Mouse (Mus musculus): ENCODE data around the gene Klrb1b. TPM values are rescaled to one million over a fixed set of nuclear protein-coding genes. Genes with fewer than 3 reads are reported as not detected.
"Not testable (repeated sequence)": the region's sequence is repeated elsewhere in the genome, so short reads cannot be mapped to it uniquely, and the experiment has no call there.

The Klrb1b gene
- polyA plus RNA-seq, 1 experiment from 2014 or later, result not detected

DNA sequence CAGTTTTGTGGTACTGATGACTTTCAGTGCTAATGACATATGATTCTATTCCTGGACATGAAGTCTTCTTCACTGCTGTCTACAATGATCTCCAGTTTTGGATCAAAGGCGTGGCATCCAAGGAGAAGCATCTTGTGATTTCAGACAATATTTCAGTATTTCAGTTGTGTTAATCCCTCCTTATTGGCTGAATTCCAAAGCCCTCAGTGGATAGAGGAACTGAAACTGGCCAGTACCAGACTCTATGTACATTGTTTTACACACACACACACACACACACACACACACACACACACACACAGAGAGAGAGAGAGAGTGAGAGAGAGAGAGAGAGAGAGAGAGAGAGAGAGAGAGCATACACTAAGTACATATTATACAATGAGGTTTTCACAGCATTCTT lies 39.7 kb downstream of the Klrb1b start:
- H3K27ac ChIP-seq (ENCODE audit: low read depth, low read length); H3K36me3 ChIP-seq (ENCODE audit: control insufficient read depth, insufficient read depth, low read length); H3K4me3 ChIP-seq (ENCODE audit: low read length); ATAC-seq (ENCODE audit: low FRiP score, low TSS enrichment); H3K9ac ChIP-seq (ENCODE audit: low read depth, low read length); H3K27me3 ChIP-seq (ENCODE audit: control insufficient read depth, insufficient read depth, low read length); H3K4me1 ChIP-seq (ENCODE audit: control insufficient read depth, insufficient read depth, low read length); H3K9me3 ChIP-seq (ENCODE audit: control insufficient read depth, low read length); H3K4me2 ChIP-seq (replicated peaks; ENCODE audit: low read depth, low read length): not testable (repeated sequence)
- WGBS, result 90% methylated on average over 1 of the region's 1 CpGs

DNA sequence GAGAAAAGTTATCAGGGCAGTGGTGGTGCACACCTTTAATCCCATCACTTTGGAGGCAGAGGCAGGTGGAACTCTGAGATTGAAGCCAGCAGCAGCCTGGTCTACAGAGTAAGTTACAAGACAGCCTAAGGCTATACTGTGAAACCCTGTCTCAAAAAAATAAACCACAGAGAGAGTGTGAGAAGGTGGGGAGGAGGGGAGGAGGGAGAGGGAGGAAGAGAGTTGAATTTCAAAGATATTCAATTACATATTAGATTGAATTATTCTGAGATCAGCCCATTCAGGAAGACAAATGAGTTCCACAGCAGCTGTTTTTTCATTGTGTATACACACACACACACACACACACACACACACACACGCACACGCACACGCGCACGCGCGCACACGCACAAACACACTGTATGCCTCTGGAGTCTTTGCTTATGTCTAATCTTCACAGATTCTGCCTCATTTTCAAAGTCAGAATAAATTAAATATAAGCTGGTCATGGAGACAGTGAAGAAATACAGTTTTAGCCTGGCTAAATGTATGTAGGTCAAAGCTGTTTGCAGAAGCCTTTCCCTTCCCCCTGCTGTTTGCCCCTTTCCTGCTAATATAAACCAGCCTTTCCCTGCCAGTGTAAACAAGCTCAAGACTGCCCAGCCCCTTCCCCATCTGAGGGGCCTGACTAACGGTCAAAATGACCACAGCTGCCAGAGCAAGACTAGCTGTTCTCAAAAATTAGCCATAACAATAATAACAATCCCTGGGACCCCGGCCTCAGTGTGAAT lies 56.5 kb downstream of the Klrb1b start:
- H3K27me3 ChIP-seq (ENCODE audit: control insufficient read depth, insufficient read depth, low read length), result no peaks in the 10 kb centered on the region
- no peak overlapping the region for H3K9ac ChIP-seq (ENCODE audit: low read depth, low read length)
- WGBS, result 74% methylated on average over 10 of the region's 10 CpGs

DNA sequence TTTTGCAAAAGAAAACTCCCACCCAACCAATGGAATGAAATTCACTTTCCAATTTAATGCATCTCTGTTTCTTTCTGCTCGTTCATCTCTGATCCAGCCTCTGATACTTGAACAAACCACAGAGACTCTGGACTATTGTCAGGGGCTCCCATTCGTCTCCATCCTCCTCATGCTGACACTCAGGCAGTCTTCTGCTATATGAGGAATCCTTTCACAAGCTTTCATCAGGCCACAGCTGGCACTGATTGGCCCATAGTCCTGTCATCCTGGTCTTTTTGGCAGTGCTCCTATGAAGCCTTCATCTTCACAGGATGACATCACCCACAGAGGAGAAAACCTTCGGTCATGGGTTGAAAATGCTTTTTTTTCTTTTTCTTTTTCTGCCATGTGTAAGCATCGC lies 58.1 kb downstream of the Klrb1b start:
- Histone ChIP-seq H3K27me3 (ENCODE audit: control insufficient read depth, insufficient read depth, low read length) (no peaks in the 10 kb centered on the region), H3K4me3 (ENCODE audit: low read length) (no peak overlapping the region), H3K4me1 (ENCODE audit: control insufficient read depth, insufficient read depth, low read length) (no peaks in the 10 kb centered on the region), H3K9ac (ENCODE audit: low read depth, low read length) (no peak overlapping the region), H3K36me3 (ENCODE audit: control insufficient read depth, insufficient read depth, low read length) (no peaks in the 10 kb centered on the region), H3K4me2 (replicated peaks; ENCODE audit: low read depth, low read length) (no peak overlapping the region), H3K9me3 (ENCODE audit: control insufficient read depth, low read length) (no peaks in the 10 kb centered on the region), H3K27ac (ENCODE audit: low read depth, low read length) (no peak overlapping the region)
- WGBS, result 86% methylated on average over 4 of the region's 4 CpGs
- ATAC-seq (ENCODE audit: low FRiP score, low TSS enrichment), result no peak

More for the DNA sequence above, 56.5 kb downstream of the Klrb1b start:
- no peak overlapping the region for H3K4me2 ChIP-seq (replicated peaks; ENCODE audit: low read depth, low read length)
- no peaks in the 10 kb centered on the region for H3K4me1 ChIP-seq (ENCODE audit: control insufficient read depth, insufficient read depth, low read length)
- H3K27ac ChIP-seq (ENCODE audit: low read depth, low read length), result no peak overlapping the region
- no peaks in the 10 kb centered on the region for H3K36me3 ChIP-seq (ENCODE audit: control insufficient read depth, insufficient read depth, low read length)
- H3K9me3 ChIP-seq (ENCODE audit: control insufficient read depth, low read length), result no peaks in the 10 kb centered on the region
- no peak overlapping the region for H3K4me3 ChIP-seq (ENCODE audit: low read length)
- peak; percentile 32; the same call in 1 of the 2 replicates for ATAC-seq (ENCODE audit: low FRiP score, low TSS enrichment)

DNA sequence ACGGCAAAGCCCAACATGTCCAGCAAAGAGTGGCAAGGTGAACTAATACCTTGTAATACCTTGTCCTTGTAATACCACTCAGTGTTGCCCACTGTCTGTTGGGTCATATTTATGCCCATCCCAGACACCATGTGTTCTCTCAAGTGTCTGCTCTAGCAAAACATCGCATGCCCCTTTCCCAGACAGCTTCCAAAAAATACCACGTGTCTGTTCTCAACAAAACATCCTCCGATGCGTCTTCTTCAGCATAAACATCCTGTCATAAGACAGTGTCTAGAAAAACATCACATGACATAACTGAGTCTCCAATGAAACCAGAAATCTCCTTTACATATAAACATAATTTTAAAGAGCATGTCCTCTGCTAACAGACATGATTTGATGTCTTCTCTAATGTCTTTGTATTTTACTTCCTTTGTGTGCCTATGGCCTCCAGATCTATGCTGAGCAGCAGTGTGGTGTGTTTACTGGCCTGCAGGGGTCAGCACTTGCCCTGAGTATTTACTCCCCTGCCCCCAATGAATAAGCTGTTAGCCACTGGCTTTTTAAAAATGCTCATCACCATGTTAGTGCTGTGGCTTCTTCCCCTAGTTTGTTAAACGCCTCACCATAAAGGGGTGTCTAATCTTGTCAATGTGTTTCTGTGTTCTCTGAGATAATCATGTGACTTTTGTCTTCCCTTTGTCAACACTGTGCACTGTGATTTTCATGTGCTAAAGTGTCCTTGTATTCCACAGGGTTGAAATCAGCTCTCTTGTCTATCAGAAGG lies 59.5 kb downstream of the Klrb1b start:
- not testable (repeated sequence) for H3K9ac ChIP-seq (ENCODE audit: low read depth, low read length); H3K4me2 ChIP-seq (replicated peaks; ENCODE audit: low read depth, low read length); H3K27ac ChIP-seq (ENCODE audit: low read depth, low read length); H3K36me3 ChIP-seq (ENCODE audit: control insufficient read depth, insufficient read depth, low read length); H3K4me1 ChIP-seq (ENCODE audit: control insufficient read depth, insufficient read depth, low read length); H3K9me3 ChIP-seq (ENCODE audit: control insufficient read depth, low read length); H3K27me3 ChIP-seq (ENCODE audit: control insufficient read depth, insufficient read depth, low read length); H3K4me3 ChIP-seq (ENCODE audit: low read length); ATAC-seq (ENCODE audit: low FRiP score, low TSS enrichment)
- WGBS, result 65% methylated on average over 6 of the region's 6 CpGs

DNA sequence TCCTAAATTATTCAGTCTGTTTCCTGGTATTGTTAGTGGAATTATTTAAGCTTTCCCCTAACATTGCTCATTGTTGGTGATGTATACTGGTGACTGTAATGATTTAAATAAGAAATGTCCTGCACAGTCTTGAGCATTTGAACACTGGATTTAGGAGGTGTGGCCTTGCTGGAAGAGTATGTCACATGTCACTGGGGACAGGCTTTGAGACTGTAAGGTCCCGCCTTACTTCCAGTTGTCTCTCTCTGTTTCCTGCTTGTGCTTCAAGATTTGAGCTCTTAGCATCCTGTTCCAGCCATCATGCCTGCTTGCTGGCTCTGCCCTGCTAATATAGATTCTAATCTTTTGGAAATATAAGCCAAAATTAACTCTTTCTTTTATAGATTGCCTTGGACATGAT lies 60.9 kb downstream of the Klrb1b start:
- 83% methylated on average over 1 of the region's 1 CpGs for WGBS

DNA sequence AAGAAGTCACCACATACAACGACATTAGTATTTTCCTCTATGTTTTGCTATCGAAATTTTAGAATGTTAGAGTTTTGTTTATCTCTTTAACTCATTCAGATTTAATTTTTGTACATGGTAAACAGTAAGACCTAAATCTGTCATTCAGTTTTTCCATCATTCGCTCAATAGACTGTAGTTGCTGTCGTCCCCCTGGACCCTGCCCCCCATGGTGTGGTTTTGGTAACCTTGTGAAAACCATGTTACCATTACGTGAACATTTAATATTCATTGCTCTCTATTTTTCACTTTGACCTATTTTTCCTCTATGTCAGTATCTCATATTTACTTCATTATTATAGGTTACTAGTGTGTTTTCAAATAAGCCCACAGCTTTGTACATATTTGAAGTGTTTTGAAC lies 61.5 kb downstream of the Klrb1b start:
- no peaks in the 10 kb centered on the region for H3K36me3 ChIP-seq (ENCODE audit: control insufficient read depth, insufficient read depth, low read length)
- no peaks in the 10 kb centered on the region for H3K9me3 ChIP-seq (ENCODE audit: control insufficient read depth, low read length)
- H3K4me1 ChIP-seq (ENCODE audit: control insufficient read depth, insufficient read depth, low read length), result peaks cover 2% of the 10 kb centered on the region; the same call in 1 of the 2 replicates
- 23% methylated on average over 5 of the region's 5 CpGs for WGBS
- ATAC-seq (ENCODE audit: low FRiP score, low TSS enrichment), result no peak
- no peak overlapping the region for H3K27ac ChIP-seq (ENCODE audit: low read depth, low read length)
- no peak overlapping the region for H3K9ac ChIP-seq (ENCODE audit: low read depth, low read length)
- no peaks in the 10 kb centered on the region for H3K27me3 ChIP-seq (ENCODE audit: control insufficient read depth, insufficient read depth, low read length)
- peak overlapping the region; percentile 33 for H3K4me3 ChIP-seq (ENCODE audit: low read length)
- peak overlapping the region; percentile 34 for H3K4me2 ChIP-seq (replicated peaks; ENCODE audit: low read depth, low read length)

More for the DNA sequence above, 60.9 kb downstream of the Klrb1b start:
- ATAC-seq (ENCODE audit: low FRiP score, low TSS enrichment), result no peak
- Histone ChIP-seq H3K4me2 (replicated peaks; ENCODE audit: low read depth, low read length) (no peak overlapping the region), H3K27me3 (ENCODE audit: control insufficient read depth, insufficient read depth, low read length) (no peaks in the 10 kb centered on the region), H3K27ac (ENCODE audit: low read depth, low read length) (no peak overlapping the region), H3K4me3 (ENCODE audit: low read length) (no peak overlapping the region), H3K9me3 (ENCODE audit: control insufficient read depth, low read length) (no peaks in the 10 kb centered on the region), H3K36me3 (ENCODE audit: control insufficient read depth, insufficient read depth, low read length) (no peaks in the 10 kb centered on the region), H3K9ac (ENCODE audit: low read depth, low read length) (no peak overlapping the region), H3K4me1 (ENCODE audit: control insufficient read depth, insufficient read depth, low read length) (peaks cover 2% of the 10 kb centered on the region; the same call in 1 of the 2 replicates)

DNA sequence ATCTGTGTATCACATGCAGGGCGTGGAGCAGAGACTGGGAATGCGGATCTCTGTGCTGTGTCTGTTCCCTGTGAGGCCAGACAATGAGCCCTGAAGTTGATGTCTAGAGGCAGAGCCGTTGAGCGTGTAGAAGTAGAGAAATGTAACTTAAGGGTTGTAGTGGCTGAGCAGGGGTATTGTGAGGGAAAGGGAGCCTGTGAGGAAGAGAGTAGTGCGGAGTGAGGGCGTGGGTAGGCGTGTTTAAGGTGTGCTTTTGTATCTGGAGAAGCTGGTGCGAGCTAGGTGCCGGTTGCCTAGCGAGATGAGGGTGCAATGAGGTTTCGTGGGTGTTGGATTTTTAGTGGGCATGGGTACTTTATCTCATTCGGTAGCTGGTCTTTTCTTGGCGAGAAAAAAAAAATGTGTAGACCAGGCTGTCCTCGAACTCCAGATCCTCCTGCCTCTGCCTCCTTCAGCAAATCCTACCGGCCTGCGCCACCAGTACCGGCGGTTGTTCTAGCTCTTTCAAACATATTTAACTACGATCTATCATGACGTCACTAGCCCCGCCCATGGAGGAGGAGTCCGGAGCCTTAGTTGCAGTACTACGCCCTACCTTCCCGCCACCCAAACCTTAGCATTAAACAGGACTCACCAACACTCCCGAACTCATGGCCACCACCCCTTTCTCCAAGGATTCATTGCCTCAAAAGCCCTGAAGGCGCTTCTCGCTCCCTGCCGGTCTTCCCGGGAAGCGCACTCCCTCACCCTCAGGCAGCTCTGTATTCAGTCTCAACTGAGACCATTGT lies 62.2 kb downstream of the Klrb1b start:
- peaks cover 2% of the 10 kb centered on the region; the same call in 1 of the 2 replicates for H3K4me1 ChIP-seq (ENCODE audit: control insufficient read depth, insufficient read depth, low read length)
- no peaks in the 10 kb centered on the region for H3K27me3 ChIP-seq (ENCODE audit: control insufficient read depth, insufficient read depth, low read length)
- peak overlapping the region; percentile 38; the same call in 1 of the 2 replicates for H3K27ac ChIP-seq (ENCODE audit: low read depth, low read length)
- no peaks in the 10 kb centered on the region for H3K36me3 ChIP-seq (ENCODE audit: control insufficient read depth, insufficient read depth, low read length)
- peak overlapping the region; percentile 47; the same call in 1 of the 2 replicates for H3K9ac ChIP-seq (ENCODE audit: low read depth, low read length)
- peak; percentile 94 for ATAC-seq (ENCODE audit: low FRiP score, low TSS enrichment)
- WGBS, result 4% methylated on average over 30 of the region's 30 CpGs
- peak overlapping the region; percentile 61 for H3K4me2 ChIP-seq (replicated peaks; ENCODE audit: low read depth, low read length)
- peak overlapping the region; percentile 57 for H3K4me3 ChIP-seq (ENCODE audit: low read length)
- no peaks in the 10 kb centered on the region for H3K9me3 ChIP-seq (ENCODE audit: control insufficient read depth, low read length)

Data from kidney, embryonic 14.5 days (tissue).